Mouse (Mus musculus): ENCODE data around the gene Rora.
A peak's percentile ranks its signal among the peaks of the same experiment; 100 is the strongest.
"Not testable (repeated sequence)": the region's sequence is repeated elsewhere in the genome, so short reads cannot be mapped to it uniquely, and the experiment has no call there.

Gene Rora

GRCm38 (mm10) chr9:69084720-69085661 lies 431.4 kb downstream of the Rora start:
- DNase-seq (ENCODE audit: low spot score in 2 of 2): no peak

- DNase-seq (ENCODE audit: low spot score in 2 of 2): no peak
Measured at GRCm38 (mm10) chr9:69086844-69087243, 433.3 kb downstream of the Rora start.

DNA sequence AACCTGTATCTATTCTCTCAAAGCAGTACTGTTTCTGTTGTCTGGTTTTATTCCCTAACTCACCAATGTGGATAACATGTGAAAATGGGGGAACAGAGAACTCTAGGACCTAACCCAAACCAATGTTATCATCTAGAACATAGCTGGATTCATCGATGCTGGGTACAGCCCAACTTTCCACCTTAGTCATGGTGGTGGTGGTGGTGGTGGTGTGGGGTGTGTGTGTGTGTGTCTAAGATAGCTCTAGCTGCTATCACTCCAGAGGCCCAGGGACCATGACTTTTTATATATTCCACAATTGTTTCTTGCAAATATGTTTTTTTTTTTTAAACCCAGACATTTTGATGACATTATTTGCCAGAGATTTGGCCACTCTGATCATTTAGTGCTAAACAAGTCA lies 433.7 kb downstream of the Rora start:
- no peak for DNase-seq (ENCODE audit: low spot score in 2 of 2)

GRCm38 (mm10) chr9:69090749-69091270 lies 437.2 kb downstream of the Rora start:
- DNase-seq (ENCODE audit: low spot score in 2 of 2): no peak

- peak in 1 of 2 experiments; percentile 27 for DNase-seq (ENCODE audit: low spot score in 2 of 2)
Measured at GRCm38 (mm10) chr9:69092119-69093013, 438.8 kb downstream of the Rora start.

DNA sequence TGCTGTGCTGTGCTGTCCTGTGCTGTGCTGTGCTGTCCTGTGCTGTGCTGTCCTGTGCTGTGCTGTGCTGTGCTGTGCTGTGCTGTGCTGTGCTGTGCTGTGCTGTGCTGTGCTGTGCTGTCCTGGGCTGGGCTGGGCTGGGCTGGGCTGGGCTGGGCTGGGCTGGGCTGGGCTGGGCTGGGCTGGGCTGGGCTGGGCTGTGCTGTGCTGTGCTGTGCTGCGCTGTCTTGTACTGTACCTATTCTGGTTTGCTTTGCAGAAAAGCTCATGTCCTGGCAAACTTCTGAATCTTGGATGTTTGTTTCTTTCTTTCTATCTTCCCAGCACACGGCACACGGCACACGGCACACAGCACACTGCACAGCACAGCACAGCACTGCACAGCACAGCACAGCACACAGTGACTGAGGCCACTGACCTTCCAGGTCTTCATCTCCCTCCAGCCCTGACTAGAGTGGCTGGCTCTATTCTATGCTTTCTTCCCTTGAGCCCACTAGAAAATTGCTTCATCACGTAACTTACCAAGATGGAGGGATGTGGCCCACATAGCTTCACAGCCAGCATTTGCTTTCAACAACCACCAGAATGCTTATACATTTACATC lies 446.7 kb downstream of the Rora start:
- not testable (repeated sequence) for DNase-seq (ENCODE audit: low spot score in 2 of 2)

- no peak for DNase-seq (ENCODE audit: low spot score in 2 of 2)
Measured at GRCm38 (mm10) chr9:69104321-69104720, 450.7 kb downstream of the Rora start.

GRCm38 (mm10) chr9:69109618-69110300 lies 456.2 kb downstream of the Rora start:
- DNase-seq (ENCODE audit: low spot score in 2 of 2): no peak

DNA sequence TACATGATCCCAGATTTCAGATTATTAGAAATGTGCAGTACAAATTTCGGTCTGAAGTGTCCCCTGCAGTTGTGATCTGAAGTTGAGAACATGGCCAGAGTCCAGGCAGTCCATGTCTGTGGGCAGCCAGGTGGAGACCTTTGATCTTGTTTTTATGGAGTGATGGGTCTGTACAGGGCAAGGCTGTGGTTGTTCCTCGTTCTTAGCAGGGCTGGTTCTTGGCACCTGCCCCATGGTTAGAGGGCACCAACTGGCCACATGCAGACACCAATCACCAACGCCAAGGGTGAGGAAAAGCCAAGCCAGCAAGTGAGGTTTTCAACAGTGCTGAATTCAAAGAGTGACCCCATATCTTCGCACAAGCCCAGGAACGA lies 456.7 kb downstream of the Rora start:
- DNase-seq (ENCODE audit: low spot score in 2 of 2): no peak

GRCm38 (mm10) chr9:69110706-69111105 lies 457.1 kb downstream of the Rora start:
- DNase-seq (ENCODE audit: low spot score in 2 of 2): no peak

- DNase-seq (ENCODE audit: low spot score in 2 of 2): no peak
Measured at GRCm38 (mm10) chr9:69111539-69111938, 458.0 kb downstream of the Rora start.

DNA sequence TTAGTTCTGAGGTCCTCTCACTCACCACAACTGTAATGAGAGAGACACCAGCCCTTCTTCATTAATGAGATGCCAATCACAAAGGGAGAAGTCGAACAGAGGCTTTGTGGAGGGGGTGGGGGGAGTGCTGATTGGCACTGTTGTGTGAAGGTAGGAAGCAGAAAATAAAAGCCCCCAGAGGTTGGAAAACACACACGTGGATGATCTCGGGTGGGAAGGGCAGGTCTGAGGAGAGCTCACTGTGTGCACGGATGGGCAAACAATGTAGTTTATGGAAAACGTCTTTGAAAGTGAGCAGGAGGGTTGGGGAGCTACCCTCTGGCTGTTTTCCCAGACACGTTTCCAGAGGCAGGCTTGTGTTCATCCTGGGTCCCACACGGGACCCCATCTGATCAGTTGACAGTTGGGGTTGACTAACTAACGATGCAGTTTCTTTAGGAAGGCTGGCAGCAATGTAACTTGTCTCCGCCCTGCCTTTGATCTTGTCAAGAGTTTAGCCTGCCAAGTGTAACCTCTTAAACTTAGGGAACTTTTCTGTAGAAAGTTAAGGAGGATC lies 460.9 kb downstream of the Rora start:
- DNase-seq (ENCODE audit: low spot score in 2 of 2): no peak

- no peak for DNase-seq (ENCODE audit: low spot score in 2 of 2)
Measured at GRCm38 (mm10) chr9:69116740-69117139, 463.2 kb downstream of the Rora start.

GRCm38 (mm10) chr9:69121117-69121740 lies 467.6 kb downstream of the Rora start:
- peak in 1 of 2 experiments; percentile 11 for DNase-seq (ENCODE audit: low spot score in 2 of 2)

GRCm38 (mm10) chr9:69125011-69125786 lies 471.6 kb downstream of the Rora start:
- DNase-seq (ENCODE audit: low spot score in 2 of 2): no peak

- DNase-seq (ENCODE audit: low spot score in 2 of 2): no peak
Measured at GRCm38 (mm10) chr9:69125787-69126161, 472.2 kb downstream of the Rora start.

DNA sequence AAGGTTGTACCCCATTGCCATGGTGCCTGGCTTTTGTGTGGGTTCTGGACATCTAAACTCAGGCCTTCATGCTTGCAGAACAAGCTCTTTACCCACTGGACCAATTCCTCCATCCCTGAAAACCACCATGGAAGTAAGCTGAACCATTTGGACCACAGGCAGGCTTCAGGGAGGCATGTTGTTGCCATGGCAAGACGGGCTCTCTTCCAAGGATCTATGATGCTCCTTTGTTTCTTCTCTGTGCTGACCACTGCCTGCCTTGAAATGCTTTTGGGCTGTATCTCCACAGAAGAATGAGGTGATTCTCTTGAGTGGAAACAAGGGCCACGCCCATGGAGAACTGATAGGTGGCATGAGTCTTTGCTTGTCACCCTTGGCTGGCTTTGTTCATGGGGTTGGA lies 473.0 kb downstream of the Rora start:
- DNase-seq (ENCODE audit: low spot score in 2 of 2): no peak

DNA sequence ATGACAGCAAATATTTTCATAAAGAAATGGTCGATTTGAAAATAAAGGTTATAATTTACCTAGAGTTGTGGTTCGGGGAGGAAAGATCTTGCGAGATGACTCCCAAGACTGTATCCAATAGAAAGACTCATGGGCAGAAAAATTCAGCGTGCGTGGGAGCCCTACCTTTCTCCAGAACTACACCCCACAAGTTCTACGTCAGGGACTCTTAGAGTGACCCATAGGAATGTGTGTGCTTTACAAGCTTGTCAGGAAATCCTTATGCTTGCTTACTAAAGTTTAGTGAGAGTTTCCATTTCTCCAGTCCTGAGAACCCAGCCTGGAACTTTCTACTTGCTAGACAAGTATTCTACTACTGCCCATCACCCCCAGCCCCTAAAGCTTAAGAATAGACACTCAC lies 474.7 kb downstream of the Rora start:
- no peak for DNase-seq (ENCODE audit: low spot score in 2 of 2)

GRCm38 (mm10) chr9:69132995-69133394 lies 479.4 kb downstream of the Rora start:
- no peak for DNase-seq (ENCODE audit: low spot score in 2 of 2)

DNA sequence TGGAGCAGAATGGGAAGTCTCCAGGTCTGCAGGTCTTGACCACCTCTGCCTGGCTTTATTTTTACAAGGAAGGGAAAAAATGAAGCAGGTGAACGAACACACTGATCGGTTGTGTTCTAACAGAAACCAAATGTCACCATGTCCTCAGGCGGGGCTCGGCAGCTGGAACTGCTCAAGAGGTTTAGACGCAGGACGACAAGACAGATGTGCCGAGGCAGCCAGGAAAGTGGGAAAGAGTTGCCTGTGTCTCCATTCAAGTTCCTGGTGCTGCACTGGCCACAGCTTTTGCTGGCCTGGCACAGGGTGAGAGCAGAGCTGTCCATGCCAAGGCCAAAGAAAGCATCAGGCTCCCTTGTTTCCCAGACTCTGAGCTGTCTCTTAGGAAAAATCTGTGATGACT lies 480.1 kb downstream of the Rora start:
- no peak for DNase-seq (ENCODE audit: low spot score in 2 of 2)

All from cerebellum, postnatal 4 days (tissue).